Mouse (Mus musculus) Patski (cell line): ENCODE data around the gene Map2k5. TPM values are rescaled to one million over a fixed set of nuclear protein-coding genes. Genes with fewer than 3 reads are reported as not detected.

Experiments
- ATAC-seq: fragments of 100-300 bp; one replicate; pipeline ENCODE4 v1.8.0; 2021
- CTCF ChIA-PET: fragments of 350-600 bp; sonication (Branson Sonifier 250); formaldehyde crosslinking; loops from one replicate; lab custom pipeline; 2022; ENCODE audit warnings: inconsistent platforms; lab: Charles Lee
- POLR2A ChIA-PET: fragments of 350-600 bp; sonication (Branson Sonifier 250); formaldehyde crosslinking; loops from one replicate; lab custom pipeline; 2022; ENCODE audit warnings: antibody characterized with exemption, inconsistent platforms; lab: Charles Lee
- DNase-seq: peaks from one replicate; pipeline ENCODE4 v3.0.0-alpha.2; 2011; ENCODE audit warnings: low read depth, low spot score
- H3K27me3 ChIP-seq: fragments of 371-371 bp; one replicate; pipeline ENCODE4 v1.5.1; 2021
- CTCF ChIP-seq: fragments of 100-300 bp; IDR thresholded peaks from one replicate; pipeline ENCODE4 v1.5.1; 2021
- in situ Hi-C: fragments of 300-500 bp; cut with MboI; formaldehyde crosslinking; loops from 3 replicates; pipeline ENCODE4 v1.11.1; 2018; ENCODE audit warnings: low pct_unique_long_range_greater_than_20kb, mixed read lengths
- polyA plus RNA-seq: library from polyadenylated mRNA; unstranded; gene quantifications from one replicate; pipeline ENCODE4 v1.2.3, GENCODE M21; 2021

The Map2k5 gene
- polyA plus RNA-seq, 1 experiment from 2014 or later = 31.5 TPM

- CTCF ChIA-PET = interaction anchor here (1.5 kb wide), 1 partner anchor 16 kb away, joined by 3 read pairs; no protein-coding TSS in a partner anchor
- no peak for ATAC-seq
- in situ Hi-C loops = no loop called here
These were observed 182.2 kb downstream of the Map2k5 start for GRCm38 (mm10) chr9:63195523-63195922.

GRCm38 (mm10) chr9:63194791-63195190 is 182.9 kb downstream of the Map2k5 start:
- no peak for TF ChIP-seq CTCF
- no peak for DNase-seq
- in situ Hi-C loops = no loop called here
- no peaks in the 10 kb centered on the region for H3K27me3 ChIP-seq
- ATAC-seq = no peak
- CTCF ChIA-PET = interaction anchor here (1.5 kb wide), 1 partner anchor 15 kb away, joined by 3 read pairs; no protein-coding TSS in a partner anchor
- POLR2A ChIA-PET = no interaction called here

More at GRCm38 (mm10) chr9:63195523-63195922, 182.2 kb downstream of the Map2k5 start:
- no peaks in the 10 kb centered on the region for H3K27me3 ChIP-seq
- TF ChIP-seq CTCF = no peak
- DNase-seq = no peak
- POLR2A ChIA-PET = no interaction called here

GRCm38 (mm10) chr9:63192809-63193208 is 184.9 kb downstream of the Map2k5 start:
- no peaks in the 10 kb centered on the region for H3K27me3 ChIP-seq
- in situ Hi-C loops = no loop called here
- DNase-seq (no peak), ATAC-seq (no peak)
- no peak for TF ChIP-seq CTCF
- ChIA-PET CTCF (no interaction called here), POLR2A (no interaction called here)

- ATAC-seq = no peak
- ChIA-PET POLR2A (no interaction called here), CTCF (no interaction called here)
These were observed 190.4 kb downstream of the Map2k5 start for GRCm38 (mm10) chr9:63187310-63187709.

DNA sequence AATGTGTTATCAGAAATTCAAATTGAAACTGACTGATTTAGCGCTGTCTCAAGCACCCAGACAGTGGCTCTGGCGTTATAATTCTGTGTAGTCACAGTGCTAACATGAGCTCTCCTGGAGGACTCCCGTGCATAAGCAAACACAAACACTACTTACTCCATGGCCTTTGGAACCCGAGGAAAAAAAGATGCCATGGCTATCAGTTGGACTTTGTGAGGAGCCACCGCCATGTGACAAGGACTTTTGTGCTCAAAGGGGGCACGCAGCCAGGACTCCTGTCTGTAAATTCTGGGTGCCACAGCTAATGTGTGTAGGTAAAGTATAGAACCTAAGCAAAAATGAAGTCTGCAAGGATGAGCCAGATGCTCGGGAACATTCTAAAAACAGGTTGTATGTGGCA is 192.5 kb downstream of the Map2k5 start:
- no peaks in the 10 kb centered on the region for H3K27me3 ChIP-seq
- TF ChIP-seq CTCF = no peak
- in situ Hi-C loops = no loop called here
- ATAC-seq = no peak
- ChIA-PET POLR2A (no interaction called here), CTCF (no interaction called here)
- DNase-seq = no peak

More at GRCm38 (mm10) chr9:63187310-63187709, 190.4 kb downstream of the Map2k5 start:
- in situ Hi-C loops = no loop called here
- no peaks in the 10 kb centered on the region for H3K27me3 ChIP-seq
- no peak for DNase-seq
- TF ChIP-seq CTCF = no peak

- DNase-seq = no peak
- in situ Hi-C loops = no loop called here
- no peak for ATAC-seq
- H3K27me3 ChIP-seq = no peaks in the 10 kb centered on the region
- CTCF ChIA-PET = interaction anchor here (0.8 kb wide), 1 partner anchor 10 kb away, joined by 3 read pairs; no protein-coding TSS in a partner anchor
- POLR2A ChIA-PET = no interaction called here
- TF ChIP-seq CTCF = no peak
These were observed 193.8 kb downstream of the Map2k5 start for GRCm38 (mm10) chr9:63183864-63184263.

- CTCF ChIA-PET = no interaction called here
- no peaks in the 10 kb centered on the region for H3K27me3 ChIP-seq
- DNase-seq = no peak
These were observed 195.3 kb downstream of the Map2k5 start for GRCm38 (mm10) chr9:63182306-63182960.

GRCm38 (mm10) chr9:63181337-63182178 is 196.1 kb downstream of the Map2k5 start:
- no peaks in the 10 kb centered on the region for H3K27me3 ChIP-seq

More at GRCm38 (mm10) chr9:63182306-63182960, 195.3 kb downstream of the Map2k5 start:
- TF ChIP-seq CTCF = no peak
- POLR2A ChIA-PET = no interaction called here
- no peak for ATAC-seq
- in situ Hi-C loops = no loop called here

DNA sequence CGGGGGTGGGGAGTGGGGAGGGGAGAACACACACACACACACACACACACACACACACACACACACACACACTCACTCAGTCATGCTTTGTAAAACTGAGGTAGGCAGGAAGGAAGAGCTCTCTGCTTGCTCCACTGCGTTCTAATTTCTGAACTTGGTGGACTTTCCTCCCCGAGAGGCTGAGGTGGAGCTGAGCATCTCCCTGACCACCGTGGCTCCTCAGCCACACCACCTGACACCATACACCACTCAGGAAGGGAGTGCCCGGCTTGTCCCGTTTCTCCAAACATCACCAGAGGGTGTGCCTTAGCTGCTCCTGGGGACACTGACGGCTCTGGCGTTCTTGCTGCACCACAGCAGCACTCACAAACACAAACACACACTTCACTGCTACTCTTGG is 199.4 kb downstream of the Map2k5 start:
- ChIA-PET CTCF (no interaction called here), POLR2A (no interaction called here)
- in situ Hi-C loops = no loop called here
- no peak for TF ChIP-seq CTCF
- no peaks in the 10 kb centered on the region for H3K27me3 ChIP-seq
- ATAC-seq (no peak), DNase-seq (no peak)

More at GRCm38 (mm10) chr9:63181337-63182178, 196.1 kb downstream of the Map2k5 start:
- ATAC-seq = no peak
- ChIA-PET POLR2A (no interaction called here), CTCF (no interaction called here)
- DNase-seq = no peak
- TF ChIP-seq CTCF = no peak
- in situ Hi-C loops = no loop called here

GRCm38 (mm10) chr9:63174001-63174721 is 203.5 kb downstream of the Map2k5 start:
- ChIA-PET POLR2A (interaction anchor here (0.7 to 1.1 kb wide), 2 partner anchors 23 to 33 kb away, joined by 3 read pairs; no protein-coding TSS in a partner anchor), CTCF (interaction anchor here (0.8 kb wide), 1 partner anchor 10 kb away, joined by 3 read pairs; no protein-coding TSS in a partner anchor)
- TF ChIP-seq CTCF = no peak
- ATAC-seq = no peak
- no peak for DNase-seq
- in situ Hi-C loops = no loop called here
- no peaks in the 10 kb centered on the region for H3K27me3 ChIP-seq
